In genomic region chr2:77323156-77323555, GRCm38 (mm10) we compare ENCODE assay signal across 14 mouse cellular contexts. TPM values are rescaled to one million over a fixed set of nuclear protein-coding genes. Genes with fewer than 3 reads are reported as not detected.
DNase-seq lines count a peak whose midpoint lies in the region; ATAC-seq lines count a peak whose summit lies in the region.
"Had no signal": no experiment of that assay in that cellular context is flagged by ENCODE, and none has a peak within 500 bp of the region (broad histone marks: within the 10 kb centered on the region; RNA-seq: fewer than 3 reads in every experiment).

No protein-coding gene starts in this region.

- no peak for ATAC-seq in hindbrain, embryonic 12.5 days (ENCODE audit: low FRiP score)
- ATAC-seq: forebrain, embryonic 14.5 days had no signal

- 45% methylated on average over 9 of the region's 9 CpGs for WGBS in hindbrain, embryonic 10.5 days
- 54% methylated on average over 9 of the region's 9 CpGs for WGBS in hindbrain, embryonic 12.5 days

- no peak overlapping the region for H3K9ac ChIP-seq in hindbrain, embryonic 12.5 days
- H3K9ac ChIP-seq: limb, embryonic 13.5 days; lung, embryonic 15.5 days had no signal

- peak overlapping the region; percentile 25; the same call in 1 of the 2 replicates for H3K27ac ChIP-seq in hindbrain, embryonic 10.5 days
- H3K27ac ChIP-seq in hindbrain, embryonic 12.5 days, result no peak overlapping the region
- H3K27ac ChIP-seq: lung, embryonic 15.5 days; midbrain, embryonic 10.5 days had no signal

- H3K4me1 ChIP-seq in hindbrain, embryonic 10.5 days (replicated peaks), result peaks cover 10% of the 10 kb centered on the region
- peaks cover 5% of the 10 kb centered on the region; the same call in 1 of the 2 replicates for H3K4me1 ChIP-seq in hindbrain, embryonic 12.5 days
- H3K4me1 ChIP-seq: lung, embryonic 15.5 days had no signal

- no peak for DNase-seq in hindbrain, embryonic 10.5 days (ENCODE audit: low spot score)
- DNase-seq in brain, adult 2 months (ENCODE audit: low read depth, low spot score), result peak; percentile 77
- peak; percentile 68 for DNase-seq in kidney, adult 18-20 months
- DNase-seq in kidney, postnatal 4 days, result peak; percentile 28 to 59
- no peak for DNase-seq in T-cell, adult 2 months (ENCODE audit: low spot score)
- no peak for DNase-seq in c-Kit-positive CD71-positive TER-119-positive erythroid progenitor cells, embryonic 14.5 days (ENCODE audit: low spot score)
- no peak for DNase-seq in lung, postnatal 25 days (ENCODE audit: low spot score)
- DNase-seq: adrenal gland, adult 2 months; cerebellum, adult 11 months had no signal

- no peaks in the 10 kb centered on the region for H3K36me3 ChIP-seq in hindbrain, embryonic 10.5 days
- no peaks in the 10 kb centered on the region for H3K36me3 ChIP-seq in hindbrain, embryonic 12.5 days
- H3K36me3 ChIP-seq: limb, embryonic 13.5 days; lung, embryonic 15.5 days; midbrain, embryonic 10.5 days had no signal

- H3K4me2 ChIP-seq in hindbrain, embryonic 12.5 days (replicated peaks), result no peak overlapping the region
- H3K4me2 ChIP-seq: lung, embryonic 15.5 days had no signal

- H3K4me3 ChIP-seq in hindbrain, embryonic 10.5 days, result no peak overlapping the region
- H3K4me3 ChIP-seq in hindbrain, embryonic 12.5 days, result no peak overlapping the region
- H3K4me3 ChIP-seq: limb, embryonic 13.5 days; lung, embryonic 15.5 days; midbrain, embryonic 10.5 days had no signal

- no peaks in the 10 kb centered on the region for H3K9me3 ChIP-seq in hindbrain, embryonic 10.5 days
- H3K9me3 ChIP-seq in hindbrain, embryonic 12.5 days (replicated peaks), result no peaks in the 10 kb centered on the region
- H3K9me3 ChIP-seq: limb, embryonic 13.5 days; lung, embryonic 15.5 days; midbrain, embryonic 10.5 days had no signal

- H3K27me3 ChIP-seq in hindbrain, embryonic 10.5 days (ENCODE audit: insufficient read depth, poor library complexity, severe bottlenecking), result no peaks in the 10 kb centered on the region
- H3K27me3 ChIP-seq in hindbrain, embryonic 12.5 days, result no peaks in the 10 kb centered on the region
- H3K27me3 ChIP-seq: limb, embryonic 13.5 days; lung, embryonic 15.5 days had no signal

RNA-seq across cellular contexts. Expression of gene Sestd1, which starts 42.8 kb away (rescaled TPM):
- polyA plus RNA-seq in hindbrain, embryonic 10.5 days (2016; fragmentation: Nextera tagmentation; extraction: Ambion mirVana), result 14.8 and 18.3 TPM in 2 replicates
- polyA plus RNA-seq in hindbrain, embryonic 12.5 days (2016; fragmentation: Nextera tagmentation; extraction: Ambion mirVana), result 33.8 and 34.4 TPM in 2 replicates

Comparison
In these comparisons a context has a peak if more than half of its experiments do, and no peak if none do; other contexts are left out.
1. DNase-seq: peak in brain, adult 2 months (single experiment), kidney, adult 18-20 months (single experiment) and kidney, postnatal 4 days (2 of 2); none in hindbrain, embryonic 10.5 days (single experiment), T-cell, adult 2 months (single experiment), c-Kit-positive CD71-positive TER-119-positive erythroid progenitor cells, embryonic 14.5 days (single experiment) and lung, postnatal 25 days (single experiment).